Mouse (Mus musculus): ENCODE data around the gene Zfyve27. TPM values are rescaled to one million over a fixed set of nuclear protein-coding genes. Genes with fewer than 3 reads are reported as not detected.

Zfyve27 gene
- total RNA-seq (2021) = 10 to 100 TPM; 28.4 to 32.4 TPM

GRCm38 (mm10) chr19:42163764-42164163, at the start of gene Zfyve27:
Gene Zfyve27, plus strand, starts transcription at chr19:42163951.
- DNase-seq = no peak

DNA sequence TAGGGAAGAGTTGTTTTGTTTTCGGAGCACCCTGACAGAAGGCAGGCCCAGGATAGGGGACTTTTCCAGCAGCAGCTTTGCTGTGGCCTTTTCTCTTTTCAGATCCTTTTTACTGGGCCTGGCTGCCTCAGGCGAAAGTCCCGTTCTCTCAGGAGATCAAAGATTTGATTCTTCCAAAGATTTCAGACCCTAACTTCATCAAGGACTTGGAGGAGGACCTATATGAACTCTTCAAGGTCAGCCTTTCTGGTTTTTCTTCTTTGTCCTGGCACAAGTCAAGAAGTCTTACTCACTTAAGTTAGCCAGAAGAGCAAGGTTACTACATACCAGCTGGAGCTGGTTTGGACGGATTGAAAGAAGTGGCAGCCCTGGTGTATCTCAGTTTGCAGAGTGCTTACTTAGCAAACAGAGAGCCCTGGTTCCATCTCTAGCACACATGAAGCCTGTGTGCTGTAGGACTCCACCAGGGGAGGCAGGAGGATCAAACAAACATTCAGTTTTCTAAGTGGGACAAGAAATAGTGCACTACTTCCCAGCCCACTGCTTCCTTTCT, 47.9 kb upstream of the Zfyve27 start:
- DNase-seq = no peak

- DNase-seq = no peak
These were observed 45.6 kb upstream of the Zfyve27 start for GRCm38 (mm10) chr19:42118142-42118541.

GRCm38 (mm10) chr19:42118596-42118995, 45.2 kb upstream of the Zfyve27 start:
- no peak for DNase-seq

DNA sequence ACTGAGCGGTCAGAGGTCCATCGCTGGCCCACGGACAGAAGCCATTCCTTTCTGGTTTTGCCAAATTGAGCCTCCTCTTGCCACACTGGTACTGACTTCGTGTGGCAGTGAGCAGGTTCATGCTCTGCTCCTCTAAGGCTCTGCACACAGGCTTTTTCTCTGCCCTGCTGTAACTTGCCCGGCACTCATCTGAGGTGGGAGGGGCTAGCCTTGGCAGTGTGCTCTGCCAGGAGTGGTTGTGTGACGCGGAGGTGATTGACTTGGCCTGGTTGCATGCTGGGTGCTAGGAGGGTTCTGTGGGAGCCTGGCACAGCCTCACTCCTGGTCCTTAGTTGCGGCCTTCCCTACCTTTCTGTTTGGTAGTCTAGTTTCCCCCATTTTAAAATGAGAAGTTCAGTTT, 43.3 kb upstream of the Zfyve27 start:
- no peak for DNase-seq

DNA sequence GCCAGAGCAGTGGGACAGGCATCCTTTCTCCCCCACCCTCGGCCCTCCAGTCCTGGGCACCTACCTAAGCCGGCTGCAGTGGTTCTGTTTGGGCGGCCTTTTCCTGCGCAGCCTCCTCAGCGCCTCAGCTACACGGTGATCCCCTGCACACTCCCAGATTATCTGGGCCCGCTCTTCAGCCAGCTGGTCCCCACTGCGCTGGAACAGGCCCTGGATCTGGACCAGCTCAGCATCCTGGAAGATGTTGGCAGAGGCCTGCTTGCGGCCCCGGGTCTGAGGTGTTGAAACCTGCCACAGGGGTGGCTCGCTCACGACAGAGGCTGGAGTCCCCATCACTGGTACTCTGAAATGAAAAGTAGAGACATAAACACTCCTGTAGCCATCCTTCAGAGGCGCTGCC, 39.1 kb upstream of the Zfyve27 start:
- no peak for DNase-seq

- no peak for DNase-seq
These were observed 38.1 kb upstream of the Zfyve27 start for GRCm38 (mm10) chr19:42125501-42126218.

- no peak for DNase-seq
These were observed 37.5 kb upstream of the Zfyve27 start for GRCm38 (mm10) chr19:42126219-42126605.

- no peak for DNase-seq
These were observed 36.7 kb upstream of the Zfyve27 start for GRCm38 (mm10) chr19:42127024-42127423.

- DNase-seq = no peak
These were observed 35.6 kb upstream of the Zfyve27 start for GRCm38 (mm10) chr19:42128052-42128740.

DNA sequence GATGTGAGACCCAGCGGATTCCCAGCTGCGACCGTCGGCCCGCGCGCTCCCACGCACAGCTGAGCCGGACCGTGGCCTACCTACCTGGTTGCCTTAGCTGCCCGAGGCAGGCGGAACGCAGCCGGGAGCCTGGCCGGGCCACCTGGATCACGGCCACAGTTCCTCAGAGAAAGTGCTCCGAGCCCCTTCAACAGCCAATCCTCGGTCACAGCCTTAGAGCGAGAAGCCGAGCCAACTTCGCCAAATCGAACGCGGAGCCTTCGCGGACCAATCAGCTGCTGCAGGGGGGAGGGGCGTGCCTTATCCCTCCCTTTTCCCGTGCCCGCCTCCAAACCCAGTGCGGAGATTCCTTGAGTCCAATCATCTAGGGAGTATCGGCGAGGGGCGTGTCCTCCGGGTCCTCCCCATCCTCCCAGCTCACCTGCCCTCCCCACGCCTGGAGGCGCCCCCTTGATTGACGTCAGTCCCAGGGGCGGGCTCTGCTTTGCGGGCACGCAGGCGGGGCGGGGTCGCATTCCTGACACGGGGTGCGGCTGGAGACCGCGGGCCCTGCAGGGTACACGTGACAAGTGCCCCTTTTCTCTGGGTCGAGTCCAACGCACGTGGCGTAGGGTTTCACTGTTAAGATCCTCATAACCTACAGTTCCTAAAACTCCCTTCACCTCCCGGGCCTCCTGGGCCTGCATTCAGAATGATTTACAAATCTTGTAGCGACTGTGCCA, 34.8 kb upstream of the Zfyve27 start, which contains the start of gene Avpi1:
Gene Avpi1 (minus strand): TSS at position 273 of the 722 bp plus-strand sequence.
- DNase-seq = peak; percentile 98

DNA sequence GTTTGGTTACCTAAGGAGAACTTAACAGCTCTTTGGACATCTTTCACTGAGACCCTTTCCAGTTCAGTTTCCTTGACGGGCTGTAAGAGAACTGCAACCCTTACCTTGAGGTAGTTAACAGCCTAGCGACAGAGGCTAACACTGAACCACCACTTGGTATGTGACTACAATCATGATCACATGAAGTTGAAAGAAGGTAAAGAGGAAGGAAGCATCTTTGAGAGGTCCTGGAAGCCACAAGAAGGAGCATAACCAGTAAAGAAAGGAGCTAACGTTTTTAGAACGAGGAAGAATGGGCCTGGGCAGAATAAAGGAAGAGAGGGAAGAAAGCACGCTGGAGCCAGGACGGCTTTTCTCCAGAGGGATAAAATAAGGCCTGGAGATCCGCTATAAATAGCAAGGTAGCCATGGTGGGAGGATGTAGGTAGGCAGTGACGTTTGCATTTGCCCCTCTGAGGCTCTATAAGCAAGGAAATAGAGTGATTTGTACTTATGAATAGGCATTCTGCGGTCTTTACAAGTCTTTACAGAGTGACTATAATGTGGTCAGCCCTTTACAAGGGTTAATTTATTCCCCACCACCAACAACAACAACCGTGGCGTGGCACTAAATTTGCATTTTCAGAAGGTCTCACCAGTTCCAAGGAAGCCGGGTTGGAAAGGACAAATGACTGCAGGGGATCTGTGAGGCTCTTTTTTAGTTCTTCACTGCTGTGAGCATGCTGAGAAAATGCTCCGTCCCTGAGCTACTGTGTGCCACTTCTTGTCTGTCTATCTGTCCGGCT, 34.0 kb upstream of the Zfyve27 start:
- DNase-seq = no peak

DNA sequence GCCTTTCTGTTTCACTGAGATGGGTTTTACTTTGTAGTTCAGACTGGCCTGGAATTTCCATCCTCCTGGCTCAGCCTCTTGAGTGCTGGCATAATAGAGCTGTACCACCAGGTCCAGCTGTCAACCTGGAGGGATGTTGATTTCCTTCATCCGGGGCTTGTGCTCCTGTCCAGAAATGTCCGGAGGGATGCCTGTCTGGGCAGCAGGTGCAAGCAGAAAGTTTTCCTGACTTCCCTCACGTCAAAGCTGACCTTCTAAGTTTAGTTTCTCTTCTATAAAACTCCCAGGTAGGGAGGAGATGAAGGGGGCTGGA, 33.5 kb upstream of the Zfyve27 start:
- DNase-seq = no peak

DNA sequence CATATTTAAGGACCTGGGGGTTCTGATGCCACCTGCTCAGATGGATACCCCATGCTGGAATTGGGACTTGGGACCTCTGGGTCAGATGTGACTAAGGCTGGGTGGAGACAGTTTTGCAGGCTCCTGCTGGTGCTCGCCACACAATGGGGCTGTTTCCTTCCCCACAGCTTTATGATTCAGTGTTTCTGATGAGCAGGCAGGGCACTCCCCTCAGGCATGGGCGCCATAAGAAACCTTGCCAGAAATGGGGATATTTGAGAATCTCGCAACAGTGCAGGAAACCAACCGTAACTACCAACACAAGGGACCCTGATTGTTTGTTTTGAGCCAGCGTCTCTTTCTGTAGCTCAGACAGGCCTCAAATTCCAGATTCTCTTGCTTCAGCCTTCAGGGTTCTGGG, 32.6 kb upstream of the Zfyve27 start:
- no peak for DNase-seq

- DNase-seq = no peak
These were observed 28.7 kb upstream of the Zfyve27 start for GRCm38 (mm10) chr19:42135070-42135469.

GRCm38 (mm10) chr19:42136126-42136525, 27.6 kb upstream of the Zfyve27 start:
- DNase-seq = no peak

- DNase-seq = no peak
These were observed 26.5 kb upstream of the Zfyve27 start for GRCm38 (mm10) chr19:42137167-42137672.

DNA sequence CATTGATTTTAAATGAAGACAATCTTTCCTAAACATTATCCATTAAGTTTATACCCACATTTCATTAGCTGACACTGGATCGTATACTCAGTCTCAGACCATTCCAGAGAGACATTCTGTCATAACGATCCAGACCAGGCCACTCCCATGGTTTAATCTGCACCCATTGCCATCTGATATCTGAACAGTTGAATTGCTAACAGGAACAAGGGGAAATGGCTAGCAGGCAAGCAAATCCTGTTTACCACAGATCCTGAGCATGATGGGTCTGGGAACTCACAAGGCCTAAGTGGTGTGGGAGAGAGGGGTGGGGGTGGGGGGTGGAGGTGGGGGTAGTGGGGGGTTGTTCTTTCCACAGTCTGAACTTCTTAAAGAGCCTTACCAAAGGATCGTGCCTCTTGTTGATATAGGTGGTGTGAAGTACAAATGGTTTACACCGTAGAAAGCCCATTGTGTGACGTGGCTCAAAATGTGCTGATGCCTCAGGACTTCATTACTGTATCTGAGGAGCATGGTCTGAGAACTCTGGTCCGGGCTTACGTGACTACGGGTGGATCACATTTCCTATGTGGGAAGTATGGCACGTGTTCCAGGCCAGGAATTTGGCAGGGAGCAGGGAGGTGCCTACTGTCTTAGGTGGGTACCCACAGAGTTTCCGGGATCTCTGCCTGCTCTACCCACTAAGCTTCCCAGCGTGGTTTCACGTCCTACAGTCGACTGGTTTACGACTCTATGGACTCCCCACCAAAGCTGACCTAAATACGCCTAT, 25.1 kb upstream of the Zfyve27 start:
- DNase-seq = no peak

DNA sequence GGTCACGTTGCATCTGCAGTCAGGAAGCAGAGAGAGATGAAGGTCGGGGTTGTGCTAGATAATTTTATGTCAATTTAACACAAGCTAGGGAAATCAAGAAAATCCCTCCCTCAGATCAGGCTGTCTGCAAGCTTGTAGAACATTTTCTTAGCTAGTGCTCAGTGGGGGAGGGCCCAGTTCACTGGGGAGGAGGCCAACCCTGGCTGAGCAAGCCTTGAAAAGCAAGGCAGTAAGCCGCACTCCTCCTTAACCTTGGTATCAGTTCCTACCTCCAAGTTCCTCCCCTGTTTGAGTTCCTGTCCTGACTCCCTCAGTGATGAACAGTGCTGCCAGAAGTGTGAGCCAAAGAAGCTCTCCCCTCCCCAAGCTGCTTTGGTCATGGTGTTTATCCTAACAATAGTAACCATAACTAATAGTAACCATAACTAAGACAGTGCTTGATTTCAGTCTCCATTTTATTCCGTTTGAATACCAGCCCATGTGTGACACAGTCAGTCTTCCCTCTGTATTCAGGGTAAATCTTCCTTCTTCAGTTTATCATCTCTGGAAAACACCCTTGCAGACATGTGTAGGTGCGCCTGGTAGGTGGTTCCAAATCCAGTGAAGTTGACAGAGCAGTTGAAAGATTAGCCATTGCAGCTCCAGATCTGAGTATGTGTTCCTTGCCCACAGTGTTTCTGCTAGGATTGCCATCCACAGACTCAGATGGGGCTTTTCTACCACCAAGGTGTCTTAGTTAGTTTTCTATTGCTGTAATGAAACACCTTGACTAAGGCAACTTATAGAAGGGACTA, 23.8 kb upstream of the Zfyve27 start:
- DNase-seq = no peak

- no peak for DNase-seq
These were observed 21.8 kb upstream of the Zfyve27 start for GRCm38 (mm10) chr19:42141998-42142397.

- no peak for DNase-seq
These were observed 21.0 kb upstream of the Zfyve27 start for GRCm38 (mm10) chr19:42142757-42143156.
